Mouse (Mus musculus): ENCODE results near the gene Sms.

Gene Sms

GRCm38 (mm10) chrX:157447431-157447830 is 44.7 kb downstream of the Sms start:
- DNase-seq: no peak

DNA sequence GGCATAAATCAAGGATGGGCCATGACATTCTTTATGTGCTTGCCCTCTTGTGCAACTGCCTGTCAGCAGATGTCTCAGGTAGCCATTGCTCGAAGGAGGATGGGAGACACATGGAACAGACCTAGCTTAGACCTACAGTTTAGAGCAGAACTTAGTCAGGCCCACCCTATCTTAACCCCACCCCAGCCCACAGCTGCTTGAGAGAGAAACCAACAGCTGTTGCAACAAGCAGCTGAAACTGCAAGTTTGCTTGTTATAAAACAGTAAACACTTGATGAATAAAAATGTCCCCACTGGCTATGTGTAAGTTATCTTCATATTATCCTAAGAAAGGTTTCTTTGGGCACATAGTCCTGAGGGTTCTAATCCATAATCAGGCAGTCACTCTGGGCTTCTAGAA is 57.3 kb downstream of the Sms start:
- no peak for DNase-seq

- no peak for DNase-seq
These were observed 72.6 kb downstream of the Sms start for GRCm38 (mm10) chrX:157419451-157419850.

DNA sequence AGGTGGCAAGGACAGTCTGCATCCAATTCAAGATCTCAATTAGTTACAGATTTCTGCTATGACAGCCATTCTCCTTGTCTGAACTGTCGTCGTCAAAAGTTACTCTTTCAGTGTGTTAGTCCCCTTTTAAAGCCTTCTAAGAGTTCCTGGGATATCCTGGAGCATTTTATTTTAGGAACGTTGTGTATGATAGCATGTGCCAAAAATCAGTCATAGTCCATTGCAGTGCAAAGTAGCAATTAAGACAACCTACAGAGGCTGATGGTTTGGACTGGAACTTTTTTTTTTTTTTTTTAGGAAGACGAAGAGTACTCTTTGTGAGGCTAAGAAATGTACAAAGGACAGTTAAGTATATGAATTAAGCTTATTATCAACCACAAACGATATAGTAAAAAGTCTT is 76.9 kb downstream of the Sms start, which contains the start of gene Phex:
Phex (minus strand) TSS at position 101 of the 400 bp plus-strand sequence.
- no peak for DNase-seq

GRCm38 (mm10) chrX:157404919-157405318 is 87.2 kb downstream of the Sms start:
- DNase-seq: no peak

Measured in cerebellum, postnatal 25 days (tissue).